Mouse (Mus musculus) forebrain, embryonic 10.5 days (tissue): ENCODE measurements at regions not wholly inside any gene's neighbourhood (a gene's known extent, or its start where the extent isn't known, plus 50 kb on each side); places are given as distances from the start of the nearest gene placed in this dataset.

Experiments
- DNase-seq: peaks from one replicate; pipeline ENCODE4 v3.0.0-alpha.2; 2017; ENCODE audit warnings: low spot score; ENCODE audit errors: extremely low spot score
- H3K27ac ChIP-seq: fragments of 300-500 bp; sonication (generic); 2 replicates; pipeline ENCODE4 v1.5.1; 2016; ENCODE audit warnings: mild to moderate bottlenecking
- H3K27me3 ChIP-seq: fragments of 300-500 bp; sonication (generic); 2 replicates; pipeline ENCODE4 v1.6.1; 2016; ENCODE audit warnings: mild to moderate bottlenecking; ENCODE audit not compliant: poor library complexity, severe bottlenecking
- H3K36me3 ChIP-seq: fragments of 300-500 bp; sonication (generic); replicated peaks from 2 replicates; pipeline ENCODE4 v1.6.1; 2016; ENCODE audit warnings: mild to moderate bottlenecking, moderate library complexity
- H3K4me1 ChIP-seq: fragments of 300-500 bp; sonication (generic); 2 replicates; pipeline ENCODE4 v1.6.1; 2016
- H3K4me3 ChIP-seq: fragments of 300-500 bp; sonication (generic); 2 replicates; pipeline ENCODE4 v1.5.1; 2016; ENCODE audit warnings: mild to moderate bottlenecking, moderate library complexity
- H3K9me3 ChIP-seq: fragments of 300-500 bp; sonication (generic); 2 replicates; pipeline ENCODE4 v1.6.1; 2016; ENCODE audit warnings: mild to moderate bottlenecking, moderate library complexity
- WGBS: fragments of 180-500 bp; shearing (Covaris S2); methylation state at CpG from one replicate; pipeline ENCODE4 v1.1.7; 2016; 5-methylcytosine and 5-hydroxymethylcytosine counted together

DNA sequence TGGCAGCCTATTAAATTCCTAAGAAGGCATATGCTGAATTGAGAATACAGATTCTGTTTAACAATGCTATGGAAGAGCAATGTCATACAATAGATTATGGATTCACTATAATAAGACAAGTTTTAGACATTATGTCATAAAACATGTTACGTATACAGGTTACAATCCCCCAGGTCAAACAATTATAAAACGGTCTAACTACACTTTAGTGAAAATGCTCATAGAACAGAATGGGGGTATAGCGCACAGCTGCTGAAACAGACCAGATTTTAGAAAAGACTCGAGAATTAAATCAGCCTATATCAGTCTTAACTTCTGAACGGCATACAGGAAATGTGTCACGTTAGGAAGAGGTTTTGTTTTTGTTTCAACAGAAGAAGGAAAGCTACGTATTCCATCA lies 660.5 kb upstream of the Sel1l start:
- WGBS: 89% methylated on average over 7 of the region's 7 CpGs
- H3K36me3 ChIP-seq: no peaks in the 10 kb centered on the region
- H3K4me1 ChIP-seq: no peaks in the 10 kb centered on the region
- no peaks in the 10 kb centered on the region for H3K27me3 ChIP-seq
- H3K4me3 ChIP-seq: no peak overlapping the region
- H3K9me3 ChIP-seq: no peaks in the 10 kb centered on the region
- no peak overlapping the region for H3K27ac ChIP-seq
- no peak for DNase-seq

DNA sequence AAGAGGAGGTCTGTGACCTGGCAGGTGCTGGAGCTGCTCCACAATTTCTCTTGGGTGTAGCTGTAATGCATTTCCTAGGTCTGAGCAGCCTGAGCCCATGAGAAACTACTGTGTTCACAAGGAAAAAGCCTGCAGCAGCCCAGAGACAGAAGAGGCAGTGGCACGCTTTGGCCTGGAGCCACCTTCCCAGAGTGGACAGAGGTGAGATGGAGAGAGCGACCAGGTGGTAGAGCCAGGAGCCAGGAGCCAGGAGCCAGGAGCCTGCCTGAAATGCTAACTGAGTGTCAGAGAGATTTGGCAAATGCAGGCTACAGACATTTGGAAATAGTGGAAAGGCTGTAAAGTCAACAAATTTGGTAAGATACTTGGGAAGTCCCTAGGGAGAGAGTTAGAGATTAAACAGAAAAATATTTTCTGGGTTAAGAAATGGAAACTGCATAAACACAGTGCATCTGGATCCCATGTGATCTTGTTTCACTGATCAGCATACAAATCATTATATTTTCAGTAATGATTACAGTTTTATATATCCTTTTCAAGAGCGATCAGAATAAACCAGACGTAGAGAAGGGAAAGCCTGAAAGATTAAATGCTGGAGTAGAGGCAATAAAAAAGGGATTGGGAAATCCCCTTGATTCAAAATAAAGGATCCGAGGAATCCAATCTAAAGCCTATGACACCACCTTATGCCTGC lies 660.0 kb upstream of the Sel1l start:
- WGBS: 91% methylated on average over 5 of the region's 5 CpGs
- no peaks in the 10 kb centered on the region for H3K27me3 ChIP-seq
- H3K4me1 ChIP-seq: no peaks in the 10 kb centered on the region
- no peak overlapping the region for H3K4me3 ChIP-seq
- no peaks in the 10 kb centered on the region for H3K9me3 ChIP-seq
- no peak for DNase-seq
- H3K27ac ChIP-seq: no peak overlapping the region
- no peaks in the 10 kb centered on the region for H3K36me3 ChIP-seq

DNA sequence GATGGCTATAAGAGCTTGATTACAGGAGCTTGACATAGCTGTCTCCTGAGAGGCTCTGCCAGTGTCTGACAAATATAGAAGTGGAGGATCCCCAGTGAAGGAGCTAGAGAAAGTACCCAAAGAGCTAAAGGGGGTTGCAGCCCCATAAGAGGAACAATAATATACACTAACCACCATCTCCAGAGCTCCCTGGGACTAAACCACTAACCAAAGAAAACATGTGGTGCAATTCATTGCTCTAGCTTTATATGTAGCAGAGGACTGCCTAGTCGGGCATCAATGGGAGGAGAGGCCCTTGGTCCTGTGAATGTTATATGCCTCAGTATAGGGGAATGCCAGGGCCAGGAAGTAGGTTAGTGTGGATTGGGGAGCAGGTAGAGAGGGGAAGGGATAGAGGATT lies 635.0 kb upstream of the Sel1l start:
- H3K4me1 ChIP-seq: no peaks in the 10 kb centered on the region
- H3K27me3 ChIP-seq: no peaks in the 10 kb centered on the region
- H3K27ac ChIP-seq: no peak overlapping the region
- DNase-seq: no peak
- H3K9me3 ChIP-seq: no peaks in the 10 kb centered on the region
- no peaks in the 10 kb centered on the region for H3K36me3 ChIP-seq
- H3K4me3 ChIP-seq: no peak overlapping the region
- WGBS: 77% methylated on average over 1 of the region's 1 CpGs

DNA sequence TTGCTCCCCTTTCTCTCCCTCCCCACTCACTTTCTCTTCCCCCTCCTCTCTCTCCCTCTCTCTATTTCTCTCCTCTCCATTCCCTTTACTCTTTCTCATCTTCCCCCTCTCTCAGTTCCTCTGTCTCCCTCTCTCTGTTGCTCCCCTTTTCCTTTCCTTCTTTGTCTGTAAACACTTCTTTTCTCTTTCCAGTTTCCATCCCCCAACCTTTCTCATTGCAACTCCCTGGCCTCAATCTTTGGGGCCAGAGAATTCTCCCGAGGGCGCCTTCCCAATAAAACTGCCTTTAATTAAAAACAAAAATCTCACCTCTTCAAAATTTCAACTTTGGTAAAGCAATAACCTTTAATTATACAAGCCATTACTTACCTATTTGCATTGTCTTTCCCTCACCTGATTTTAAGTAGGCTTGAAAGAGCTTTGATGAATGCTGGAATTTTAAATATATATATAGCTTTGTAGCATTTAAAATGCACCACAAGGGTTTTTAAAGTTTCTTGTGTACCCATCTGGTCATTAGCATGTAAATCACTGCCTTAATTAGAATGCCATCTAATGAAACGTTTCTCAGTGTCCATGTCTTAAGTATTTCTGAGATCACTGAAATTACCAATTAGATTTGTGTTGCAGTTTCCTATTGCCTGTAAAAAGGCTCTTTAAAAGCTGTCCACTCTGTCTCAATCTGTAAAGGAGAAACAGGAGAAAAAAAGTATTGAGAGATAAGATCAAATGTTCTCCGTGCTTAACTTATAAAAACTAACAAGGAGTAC lies 625.5 kb upstream of the Sel1l start:
- H3K36me3 ChIP-seq: no peaks in the 10 kb centered on the region
- no peaks in the 10 kb centered on the region for H3K27me3 ChIP-seq
- no peak for DNase-seq
- H3K9me3 ChIP-seq: no peaks in the 10 kb centered on the region
- no peak overlapping the region for H3K27ac ChIP-seq
- 55% methylated on average over 4 of the region's 4 CpGs for WGBS
- no peaks in the 10 kb centered on the region for H3K4me1 ChIP-seq
- no peak overlapping the region for H3K4me3 ChIP-seq

DNA sequence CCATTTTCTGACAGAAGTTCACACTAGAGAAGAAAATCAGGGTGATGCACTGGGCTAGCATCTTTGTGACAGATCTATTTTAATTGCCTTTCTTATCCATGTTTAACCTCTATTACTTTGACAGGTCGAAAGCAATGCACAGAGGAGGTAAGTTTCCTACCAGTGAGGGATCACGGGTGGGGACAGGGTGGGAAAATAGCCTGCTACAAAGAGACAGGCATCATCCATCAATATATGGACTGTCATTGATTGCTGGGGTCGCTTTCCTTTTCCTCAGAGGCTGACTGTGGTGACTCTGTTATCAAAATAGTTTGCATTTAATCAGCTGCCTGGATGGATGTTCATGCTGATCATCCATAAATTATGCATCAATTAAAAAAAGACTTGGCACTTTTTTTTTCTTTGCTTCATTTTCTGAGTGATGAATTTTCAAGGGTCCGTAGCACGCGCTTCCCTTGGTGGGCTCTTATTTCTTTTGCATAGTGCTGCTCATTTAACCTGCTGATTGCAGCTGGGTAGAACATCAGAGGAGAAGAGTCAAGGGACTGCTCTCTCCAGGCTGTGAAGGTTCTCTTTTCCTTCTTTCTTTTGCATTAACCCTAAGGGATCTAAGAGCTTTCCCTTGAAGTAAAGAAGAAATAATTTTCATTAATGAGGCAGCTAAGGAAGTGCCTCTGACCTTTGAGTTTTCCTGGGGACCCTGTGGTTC lies 602.3 kb upstream of the Sel1l start:
- H3K4me3 ChIP-seq: no peak overlapping the region
- DNase-seq: no peak
- H3K27me3 ChIP-seq: no peaks in the 10 kb centered on the region
- H3K36me3 ChIP-seq: no peaks in the 10 kb centered on the region
- H3K4me1 ChIP-seq: no peaks in the 10 kb centered on the region
- H3K9me3 ChIP-seq: no peaks in the 10 kb centered on the region
- 89% methylated on average over 6 of the region's 6 CpGs for WGBS
- no peak overlapping the region for H3K27ac ChIP-seq

DNA sequence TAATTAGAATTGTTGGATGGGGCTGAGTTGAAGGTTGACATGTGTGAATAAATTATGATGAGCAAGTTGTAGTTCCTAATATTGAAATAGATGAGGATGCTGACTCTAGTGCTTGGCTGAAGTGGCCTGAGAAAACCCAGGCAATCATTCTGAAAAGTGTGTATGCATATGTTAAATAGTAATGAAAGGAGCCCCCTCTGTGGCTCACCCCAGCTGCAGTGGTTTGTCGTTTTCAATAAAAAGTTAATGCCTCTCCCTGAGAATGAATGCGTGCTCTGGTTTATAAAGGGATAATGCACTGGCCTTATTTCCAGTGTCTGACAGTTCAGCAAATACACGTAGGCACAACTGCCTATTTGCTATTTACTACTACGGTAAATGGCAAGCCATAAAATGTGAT lies 569.5 kb upstream of the Sel1l start:
- 82% methylated on average over 4 of the region's 4 CpGs for WGBS
- Histone ChIP-seq H3K36me3 (no peaks in the 10 kb centered on the region), H3K27me3 (no peaks in the 10 kb centered on the region), H3K27ac (no peak overlapping the region), H3K4me3 (no peak overlapping the region), H3K9me3 (no peaks in the 10 kb centered on the region), H3K4me1 (no peaks in the 10 kb centered on the region)
- no peak for DNase-seq

DNA sequence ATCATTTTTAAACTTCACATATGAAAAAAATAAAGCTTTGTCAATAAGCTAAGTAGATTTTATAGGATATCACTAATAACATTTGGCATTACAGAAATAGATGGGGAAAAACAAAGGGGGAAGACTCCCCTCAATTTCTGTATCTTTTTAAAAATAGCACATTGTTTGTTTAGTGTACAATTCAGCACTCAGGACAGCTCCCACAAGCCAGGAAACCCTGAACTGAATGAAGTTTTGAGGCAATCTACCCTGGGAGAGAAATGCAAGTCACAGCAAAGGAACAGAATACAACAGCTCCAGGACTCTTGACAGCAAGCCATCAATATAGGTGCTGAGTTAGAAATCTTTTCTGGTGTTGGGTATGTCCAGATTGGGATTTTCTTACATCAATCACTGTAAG lies 556.5 kb upstream of the Sel1l start:
- Histone ChIP-seq H3K9me3 (no peaks in the 10 kb centered on the region), H3K36me3 (no peaks in the 10 kb centered on the region), H3K4me1 (no peaks in the 10 kb centered on the region), H3K27ac (no peak overlapping the region), H3K27me3 (no peaks in the 10 kb centered on the region), H3K4me3 (no peak overlapping the region)
- DNase-seq: no peak

DNA sequence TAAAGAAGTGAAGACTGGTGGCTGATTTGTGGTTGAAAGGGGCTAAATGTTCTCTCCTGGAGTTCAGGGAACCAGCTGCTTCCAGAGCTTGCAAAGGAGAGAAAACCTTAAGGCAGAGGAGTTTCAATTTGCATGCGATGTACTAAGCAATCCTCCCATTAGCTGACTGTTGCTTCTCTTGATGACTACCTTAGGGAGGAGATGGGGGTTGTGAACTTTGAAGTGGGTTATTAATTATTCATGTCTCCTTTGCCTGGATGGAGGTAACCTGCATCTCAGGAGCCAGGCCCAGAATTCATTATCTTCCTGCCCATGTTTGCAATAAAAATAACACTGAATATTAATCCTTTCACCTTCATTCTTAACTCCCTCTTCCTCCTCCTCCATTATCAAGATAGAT lies 552.0 kb upstream of the Sel1l start:
- Histone ChIP-seq H3K27ac (no peak overlapping the region), H3K9me3 (no peaks in the 10 kb centered on the region), H3K27me3 (no peaks in the 10 kb centered on the region), H3K4me3 (no peak overlapping the region), H3K4me1 (no peaks in the 10 kb centered on the region), H3K36me3 (no peaks in the 10 kb centered on the region)
- no peak for DNase-seq
- WGBS: 60% methylated on average over 1 of the region's 1 CpGs

DNA sequence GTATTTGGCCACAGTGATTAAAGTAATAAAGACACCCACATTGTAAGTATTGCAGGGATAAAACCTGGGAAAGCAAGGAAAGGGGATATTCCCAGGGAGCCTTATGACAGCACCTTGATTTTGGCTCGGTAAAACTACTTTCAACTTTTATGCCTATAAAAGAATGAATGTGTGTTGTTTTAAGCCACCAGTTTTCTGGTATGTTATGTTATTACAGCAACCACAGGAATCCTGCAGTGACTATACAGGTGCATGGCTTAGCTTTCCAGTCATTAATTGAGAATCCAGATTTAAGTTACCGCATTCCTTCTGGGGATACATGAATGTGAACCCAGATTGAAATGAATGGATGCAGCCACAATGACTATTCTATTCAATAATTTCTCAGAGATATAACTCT lies 537.2 kb upstream of the Sel1l start:
- Histone ChIP-seq H3K27me3 (no peaks in the 10 kb centered on the region), H3K9me3 (no peaks in the 10 kb centered on the region), H3K27ac (no peak overlapping the region), H3K4me3 (no peak overlapping the region), H3K36me3 (no peaks in the 10 kb centered on the region), H3K4me1 (peaks cover 8% of the 10 kb centered on the region)
- WGBS: 95% methylated on average over 2 of the region's 2 CpGs
- no peak for DNase-seq

DNA sequence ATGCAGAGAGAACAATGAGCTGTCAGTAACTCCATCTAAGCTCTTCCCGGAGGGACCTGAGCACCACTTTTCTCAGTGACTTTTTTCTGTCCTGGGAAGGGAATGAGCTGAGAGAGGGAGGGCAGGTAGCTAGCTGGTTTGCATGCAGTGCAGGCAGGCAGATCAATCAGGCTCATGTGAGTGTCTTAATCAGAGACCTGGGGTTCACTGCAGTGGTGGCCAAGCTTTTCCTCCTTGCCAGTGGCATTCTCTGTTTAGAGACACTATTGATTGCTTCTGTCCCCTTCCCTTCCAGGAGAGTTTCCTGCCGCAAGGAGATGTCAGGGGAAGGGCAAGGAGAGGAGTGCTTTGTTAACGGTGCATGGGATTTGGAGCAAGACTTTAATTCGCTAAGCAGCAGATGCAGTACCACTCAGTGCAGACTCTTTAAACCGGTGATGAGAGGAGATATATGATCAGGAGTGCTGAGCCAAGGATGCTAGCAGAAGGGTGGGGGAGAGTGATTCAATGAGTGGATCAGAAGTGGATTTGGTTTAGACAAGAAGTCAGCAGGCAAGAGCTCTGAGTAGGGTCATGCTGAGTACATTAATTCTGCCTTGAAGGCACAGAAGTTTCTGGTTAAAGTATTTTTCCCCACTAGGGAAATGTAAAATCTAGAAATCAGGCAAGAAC lies 535.4 kb upstream of the Sel1l start:
- no peak for DNase-seq
- Histone ChIP-seq H3K36me3 (no peaks in the 10 kb centered on the region), H3K9me3 (no peaks in the 10 kb centered on the region), H3K27ac (no peak overlapping the region), H3K4me1 (peaks cover 8% of the 10 kb centered on the region), H3K4me3 (no peak overlapping the region), H3K27me3 (no peaks in the 10 kb centered on the region)
- WGBS: 8% methylated on average over 5 of the region's 5 CpGs

DNA sequence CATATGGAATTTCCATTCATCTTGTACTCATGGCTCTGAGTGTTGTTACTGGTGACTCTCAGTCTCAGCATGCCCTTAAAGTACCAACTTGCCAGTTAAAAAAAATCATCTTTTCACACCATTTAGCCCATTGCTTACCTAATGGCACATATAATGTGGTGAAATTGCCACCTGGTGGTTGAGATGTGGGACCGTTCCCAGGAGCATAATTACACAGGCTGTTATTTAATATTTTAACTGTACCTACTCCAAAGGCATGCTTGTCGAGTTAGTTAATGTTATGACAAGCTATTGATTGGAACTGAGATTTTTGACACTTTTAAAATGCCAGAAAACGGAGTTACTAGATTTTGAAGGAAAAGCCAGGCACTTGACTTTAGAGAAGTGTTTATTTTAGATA lies 530.2 kb upstream of the Sel1l start:
- no peaks in the 10 kb centered on the region for H3K36me3 ChIP-seq
- H3K27ac ChIP-seq: no peak overlapping the region
- no peak for DNase-seq
- H3K9me3 ChIP-seq: no peaks in the 10 kb centered on the region
- H3K27me3 ChIP-seq: no peaks in the 10 kb centered on the region
- WGBS: 77% methylated on average over 3 of the region's 3 CpGs
- H3K4me1 ChIP-seq: peaks cover 8% of the 10 kb centered on the region
- no peak overlapping the region for H3K4me3 ChIP-seq

DNA sequence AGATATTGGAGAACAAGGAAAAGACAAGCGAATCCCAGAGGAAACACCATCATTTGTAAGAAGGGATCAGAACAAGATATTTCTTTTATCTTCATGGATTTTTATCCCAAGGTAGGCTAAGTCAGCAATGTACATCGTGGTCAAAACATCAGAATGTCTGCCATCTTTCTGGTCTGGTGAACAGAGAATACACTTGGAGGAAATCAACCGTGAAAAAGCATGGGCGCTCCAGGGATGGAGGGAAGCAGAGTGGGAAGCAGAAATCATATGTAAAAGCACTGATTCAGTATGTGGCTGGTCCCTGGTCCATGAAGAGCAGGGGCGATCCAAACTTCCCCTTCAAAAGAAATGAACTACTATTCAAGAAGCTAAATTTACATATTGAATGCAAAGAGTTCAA lies 517.0 kb upstream of the Sel1l start:
- 88% methylated on average over 5 of the region's 5 CpGs for WGBS
- no peaks in the 10 kb centered on the region for H3K27me3 ChIP-seq
- no peak for DNase-seq

More for the DNA sequence above, 517.0 kb upstream of the Sel1l start:
- no peak overlapping the region for H3K27ac ChIP-seq
- H3K4me3 ChIP-seq: no peak overlapping the region
- H3K4me1 ChIP-seq: no peaks in the 10 kb centered on the region
- H3K36me3 ChIP-seq: no peaks in the 10 kb centered on the region
- no peaks in the 10 kb centered on the region for H3K9me3 ChIP-seq
